Mouse (Mus musculus) lung, postnatal 0 days (tissue): ENCODE data around the gene Dnajb2.

Source experiments
- CTCF ChIP-seq: IDR thresholded peaks from 2 replicates; pipeline ENCODE4 v1.5.1; 2016; ENCODE audit warnings: antibody characterized with exemption, mild to moderate bottlenecking
- EP300 ChIP-seq: IDR thresholded peaks from 2 replicates; pipeline ENCODE4 v1.6.1; 2016; ENCODE audit warnings: antibody characterized with exemption, mild to moderate bottlenecking, control low read depth

GRCm38 (mm10) chr1:75213096-75213495 is 23.1 kb upstream of the Dnajb2 start:
- TF ChIP-seq CTCF (no peak), EP300 (no peak)
